Mouse (Mus musculus) midbrain, postnatal 0 days (tissue): ENCODE results near the gene Mrgprd. TPM values are rescaled to one million over a fixed set of nuclear protein-coding genes. Genes with fewer than 3 reads are reported as not detected.

Source experiments
- ATAC-seq: fragments of 200-750 bp; cut with Nextera tagmentation; 2 replicates; pipeline ENCODE4 v1.8.0; 2017; ENCODE audit warnings: moderate number of reproducible peaks, mild to moderate bottlenecking, moderate TSS enrichment, moderate library complexity; ENCODE audit not compliant: low FRiP score
- DNase-seq: peaks from one replicate; pipeline ENCODE4 v3.0.0-alpha.2; 2015; ENCODE audit warnings: low spot score
- H3K27ac ChIP-seq: fragments of 300-500 bp; sonication (generic); 2 replicates; pipeline ENCODE4 v1.5.1; 2014; ENCODE audit warnings: low read depth, mild to moderate bottlenecking, low read length, mixed read lengths
- H3K27me3 ChIP-seq: fragments of 300-500 bp; sonication (generic); 2 replicates; pipeline ENCODE4 v1.6.1; 2014; ENCODE audit warnings: low read length, control low read depth, mixed read lengths; ENCODE audit not compliant: insufficient read depth
- H3K36me3 ChIP-seq: fragments of 300-500 bp; sonication (generic); 2 replicates; pipeline ENCODE4 v1.6.1; 2014; ENCODE audit warnings: low read length, control low read depth, mixed read lengths; ENCODE audit not compliant: insufficient read depth
- H3K4me1 ChIP-seq: fragments of 300-500 bp; sonication (generic); 2 replicates; pipeline ENCODE4 v1.6.1; 2014; ENCODE audit warnings: mild to moderate bottlenecking, control low read depth, antibody characterized with exemption, low read length, mixed read lengths; ENCODE audit not compliant: insufficient read depth
- H3K4me2 ChIP-seq: fragments of 300-500 bp; sonication (generic); 2 replicates; pipeline ENCODE4 v1.6.1; 2014; ENCODE audit warnings: low read depth, mild to moderate bottlenecking, low read length, mixed read lengths; ENCODE audit not compliant: poor library complexity, severe bottlenecking
- H3K4me3 ChIP-seq: fragments of 300-500 bp; sonication (generic); 2 replicates; pipeline ENCODE4 v1.5.1; 2014; ENCODE audit warnings: low read depth, mild to moderate bottlenecking, low read length, moderate library complexity
- H3K9ac ChIP-seq: fragments of 300-500 bp; sonication (generic); replicated peaks from 2 replicates; pipeline ENCODE4 v1.6.1; 2014; ENCODE audit warnings: mild to moderate bottlenecking, low read length, moderate library complexity, mixed read lengths; ENCODE audit not compliant: poor library complexity, severe bottlenecking
- H3K9me3 ChIP-seq: fragments of 300-500 bp; sonication (generic); 2 replicates; pipeline ENCODE4 v1.6.1; 2016; ENCODE audit warnings: low read length, control low read depth
- CTCF ChIP-seq: IDR thresholded peaks from 2 replicates; pipeline ENCODE4 v1.5.1; 2016; ENCODE audit warnings: antibody characterized with exemption, mild to moderate bottlenecking
- WGBS: fragments of 180-500 bp; shearing (Covaris S2); extraction: QIAGEN DNeasy Blood & Tissue Kit; methylation state at CpG from one replicate; pipeline ENCODE4 v1.1.7; 2014; 5-methylcytosine and 5-hydroxymethylcytosine counted together
- polyA plus RNA-seq: library from polyadenylated mRNA; unstranded; fragments of >200 nt; fragmentation: Nextera tagmentation; extraction: Ambion mirVana; gene quantifications from 2 replicates; pipeline ENCODE4 v1.2.1, GENCODE M21; 2015
- total RNA-seq: library from RNA; depleted of rRNA; stranded (reverse); fragments of >200 nt; gene quantifications from 2 replicates; pipeline ENCODE4 v1.2.3, GENCODE M21; 2014

Gene Mrgprd
- total and polyA plus RNA-seq, 2 experiments from 2014 or later = not detected

DNA sequence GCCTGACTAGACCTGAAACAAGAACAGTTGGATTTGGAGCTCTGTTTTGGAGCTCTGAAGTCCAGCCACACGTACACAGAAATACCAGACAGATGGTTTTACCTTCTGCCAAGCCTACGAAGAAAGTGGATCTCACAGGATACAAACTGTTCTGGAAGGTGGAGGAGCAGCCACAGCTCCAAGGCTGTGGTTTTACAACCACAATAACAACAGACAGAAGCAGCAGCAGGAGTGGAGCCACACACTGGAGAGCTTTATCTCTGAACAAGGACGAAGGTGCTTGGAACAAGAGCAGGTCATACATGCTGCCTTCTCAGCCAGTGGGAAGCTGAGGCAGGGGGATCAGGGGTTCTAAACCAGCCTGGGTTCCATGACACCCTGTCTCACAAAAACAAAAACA is 4.8 kb downstream of the Mrgprd start:
- no peaks in the 10 kb centered on the region for H3K9me3 ChIP-seq

DNA sequence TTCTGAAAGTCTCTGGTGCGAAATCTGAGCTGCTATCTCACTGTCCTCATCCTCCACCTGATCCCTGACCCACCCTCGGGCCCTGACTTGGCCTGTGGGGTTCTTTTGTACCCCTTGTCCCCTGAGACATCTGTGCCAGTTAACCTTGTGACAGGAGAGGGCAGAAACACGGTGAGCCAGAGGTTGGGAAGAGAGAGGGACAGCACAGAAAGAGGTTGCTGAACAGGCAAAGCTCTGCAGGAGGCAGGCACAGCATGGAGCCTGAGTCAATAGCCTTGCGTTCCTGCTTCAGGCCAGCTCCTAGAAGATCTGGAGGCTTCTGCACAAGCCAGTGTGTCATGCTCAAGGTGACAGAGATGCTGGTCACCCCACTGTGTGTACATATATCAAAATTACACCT is 9.0 kb downstream of the Mrgprd start:
- Histone ChIP-seq H3K4me3 (no peak overlapping the region), H3K36me3 (no peaks in the 10 kb centered on the region), H3K27ac (no peak overlapping the region), H3K27me3 (no peaks in the 10 kb centered on the region), H3K9ac (no peak overlapping the region), H3K4me1 (no peaks in the 10 kb centered on the region), H3K9me3 (no peaks in the 10 kb centered on the region), H3K4me2 (no peak overlapping the region)
- DNase-seq (no peak), ATAC-seq (no peak)
- TF ChIP-seq CTCF = no peak
- 30% methylated on average over 4 of the region's 4 CpGs for WGBS

More for the DNA sequence above, 4.8 kb downstream of the Mrgprd start:
- H3K27ac ChIP-seq = no peak overlapping the region
- WGBS = 80% methylated on average over 3 of the region's 3 CpGs
- H3K27me3 ChIP-seq = no peaks in the 10 kb centered on the region
- ATAC-seq (no peak), DNase-seq (no peak)
- H3K9ac ChIP-seq = no peak overlapping the region
- no peaks in the 10 kb centered on the region for H3K4me1 ChIP-seq
- TF ChIP-seq CTCF = no peak
- no peak overlapping the region for H3K4me2 ChIP-seq
- H3K36me3 ChIP-seq = no peaks in the 10 kb centered on the region
- H3K4me3 ChIP-seq = no peak overlapping the region

DNA sequence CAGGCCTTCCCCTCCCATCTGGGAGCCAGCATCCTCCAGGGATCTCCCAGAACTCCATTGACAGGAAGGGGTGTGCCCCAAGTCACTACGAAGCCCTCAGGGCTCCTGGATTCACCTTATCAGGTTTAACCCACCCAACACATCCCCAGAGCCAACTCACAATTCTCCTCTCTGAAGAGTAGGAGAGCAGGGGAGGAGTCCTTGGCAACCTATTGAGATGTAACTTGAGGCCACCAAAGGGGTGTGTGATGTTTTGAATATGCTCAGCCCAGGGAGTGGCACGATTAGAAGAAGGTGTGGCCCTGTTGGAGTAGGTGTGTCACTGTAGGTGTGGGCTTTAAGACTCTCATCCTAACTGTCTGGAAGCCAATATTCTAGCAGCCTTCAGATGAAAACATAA is 11.1 kb downstream of the Mrgprd start:
- H3K9me3 ChIP-seq = no peaks in the 10 kb centered on the region
- no peak for TF ChIP-seq CTCF
- ATAC-seq = no peak
- no peak for DNase-seq
- H3K9ac ChIP-seq = no peak overlapping the region
- whole genome bisulfite sequencing = 55% methylated on average over 2 of the region's 2 CpGs
- no peaks in the 10 kb centered on the region for H3K4me1 ChIP-seq
- H3K27ac ChIP-seq = no peak overlapping the region
- H3K36me3 ChIP-seq = no peaks in the 10 kb centered on the region
- no peak overlapping the region for H3K4me3 ChIP-seq
- no peaks in the 10 kb centered on the region for H3K27me3 ChIP-seq
- no peak overlapping the region for H3K4me2 ChIP-seq

DNA sequence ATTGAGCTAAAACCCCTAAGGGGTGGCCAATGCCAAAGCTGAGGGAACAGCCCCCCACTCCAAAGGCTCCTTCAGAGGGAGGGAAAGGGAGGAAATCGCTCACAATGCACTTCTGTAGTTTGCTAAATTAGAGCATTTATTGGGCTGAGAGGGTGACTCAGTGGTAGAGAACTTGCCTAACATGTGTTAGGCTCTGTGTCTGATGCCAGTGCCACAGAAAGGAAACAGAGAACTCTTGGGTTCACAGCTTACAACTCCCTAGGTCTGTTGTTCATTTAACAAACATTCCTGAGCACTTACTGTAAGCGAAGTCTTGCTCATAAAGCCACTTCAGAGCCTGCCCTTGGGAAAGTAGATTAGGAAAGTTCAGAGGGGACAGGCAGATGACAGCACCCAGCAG is 15.3 kb downstream of the Mrgprd start:
- no peak overlapping the region for H3K27ac ChIP-seq
- H3K36me3 ChIP-seq = no peaks in the 10 kb centered on the region
- no peak for TF ChIP-seq CTCF
- no peak for DNase-seq
- H3K9me3 ChIP-seq = no peaks in the 10 kb centered on the region
- H3K4me1 ChIP-seq = no peaks in the 10 kb centered on the region
- no peak for ATAC-seq
- H3K9ac ChIP-seq = no peak overlapping the region
- H3K4me3 ChIP-seq = no peak overlapping the region
- H3K4me2 ChIP-seq = no peak overlapping the region
- no peaks in the 10 kb centered on the region for H3K27me3 ChIP-seq
- 80% methylated on average over 2 of the region's 2 CpGs for WGBS

DNA sequence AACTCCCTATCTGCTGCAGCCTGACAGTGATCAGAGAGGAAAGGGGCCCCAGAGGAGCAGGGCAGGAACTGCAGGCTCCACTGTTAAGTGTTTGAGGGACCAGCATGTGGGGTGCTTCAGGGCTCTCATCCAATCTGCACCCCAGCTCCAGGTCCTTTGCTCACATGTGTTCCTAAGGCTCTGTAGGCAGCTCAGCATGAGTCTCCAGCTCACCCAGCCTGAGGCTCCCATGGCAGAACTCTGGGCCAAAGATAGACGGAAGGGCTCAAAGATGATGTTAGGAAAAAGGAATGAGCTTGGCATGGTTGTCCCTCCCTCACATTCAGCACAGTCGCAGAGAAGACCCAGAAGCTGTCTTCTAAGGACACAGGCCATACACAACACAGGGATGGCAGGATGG is 16.0 kb downstream of the Mrgprd start:
- TF ChIP-seq CTCF = no peak
- H3K36me3 ChIP-seq = no peaks in the 10 kb centered on the region
- no peak for ATAC-seq

DNA sequence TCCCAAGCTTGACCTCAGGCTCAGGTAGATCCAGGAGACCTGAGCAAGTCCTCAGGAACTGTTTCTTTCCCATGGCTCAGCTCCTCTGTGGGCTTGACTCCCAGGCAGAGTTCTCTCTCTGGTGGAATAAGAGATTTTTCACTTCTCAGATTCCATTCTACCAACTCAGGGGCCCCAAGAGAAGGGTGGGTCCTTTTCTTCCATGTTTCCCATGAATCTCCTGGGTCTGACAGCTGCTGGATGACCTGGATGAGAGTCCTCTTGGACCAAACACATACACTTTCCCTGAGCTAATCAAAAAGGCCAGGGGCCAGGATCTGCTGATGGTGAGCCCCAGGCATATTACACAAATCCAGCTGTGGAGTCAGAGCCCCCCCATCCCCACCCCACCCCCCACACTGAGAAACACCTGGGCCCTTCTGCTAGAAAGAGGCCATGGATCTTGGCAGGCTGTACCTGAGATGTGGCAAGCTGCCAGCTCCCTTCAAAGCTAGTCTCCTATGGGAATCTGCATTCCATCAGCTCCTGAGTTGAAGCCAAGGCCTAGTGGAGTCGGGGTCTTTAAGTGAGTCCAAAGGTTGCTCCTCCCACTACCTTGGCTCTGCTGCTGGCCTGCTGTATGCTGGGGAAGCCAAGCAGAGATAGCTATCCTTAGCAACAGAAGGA is 17.9 kb downstream of the Mrgprd start:
- ATAC-seq = no peak
- Histone ChIP-seq H3K9me3 (no peaks in the 10 kb centered on the region), H3K4me2 (no peak overlapping the region), H3K9ac (no peak overlapping the region), H3K27me3 (no peaks in the 10 kb centered on the region), H3K4me1 (no peaks in the 10 kb centered on the region), H3K27ac (no peak overlapping the region), H3K36me3 (no peaks in the 10 kb centered on the region), H3K4me3 (no peak overlapping the region)
- WGBS = 48% methylated on average over 1 of the region's 1 CpGs
- DNase-seq = peak; percentile 42
- TF ChIP-seq CTCF = no peak

More for the DNA sequence above, 16.0 kb downstream of the Mrgprd start:
- no peak overlapping the region for H3K4me2 ChIP-seq
- no peaks in the 10 kb centered on the region for H3K4me1 ChIP-seq
- H3K27me3 ChIP-seq = no peaks in the 10 kb centered on the region
- no peak for DNase-seq
- no peak overlapping the region for H3K27ac ChIP-seq
- WGBS = 87% methylated on average over 2 of the region's 2 CpGs
- H3K9ac ChIP-seq = no peak overlapping the region
- no peaks in the 10 kb centered on the region for H3K9me3 ChIP-seq
- H3K4me3 ChIP-seq = no peak overlapping the region
